10 mouse cellular contexts compared by ENCODE assay signal in the genomic region with DNA sequence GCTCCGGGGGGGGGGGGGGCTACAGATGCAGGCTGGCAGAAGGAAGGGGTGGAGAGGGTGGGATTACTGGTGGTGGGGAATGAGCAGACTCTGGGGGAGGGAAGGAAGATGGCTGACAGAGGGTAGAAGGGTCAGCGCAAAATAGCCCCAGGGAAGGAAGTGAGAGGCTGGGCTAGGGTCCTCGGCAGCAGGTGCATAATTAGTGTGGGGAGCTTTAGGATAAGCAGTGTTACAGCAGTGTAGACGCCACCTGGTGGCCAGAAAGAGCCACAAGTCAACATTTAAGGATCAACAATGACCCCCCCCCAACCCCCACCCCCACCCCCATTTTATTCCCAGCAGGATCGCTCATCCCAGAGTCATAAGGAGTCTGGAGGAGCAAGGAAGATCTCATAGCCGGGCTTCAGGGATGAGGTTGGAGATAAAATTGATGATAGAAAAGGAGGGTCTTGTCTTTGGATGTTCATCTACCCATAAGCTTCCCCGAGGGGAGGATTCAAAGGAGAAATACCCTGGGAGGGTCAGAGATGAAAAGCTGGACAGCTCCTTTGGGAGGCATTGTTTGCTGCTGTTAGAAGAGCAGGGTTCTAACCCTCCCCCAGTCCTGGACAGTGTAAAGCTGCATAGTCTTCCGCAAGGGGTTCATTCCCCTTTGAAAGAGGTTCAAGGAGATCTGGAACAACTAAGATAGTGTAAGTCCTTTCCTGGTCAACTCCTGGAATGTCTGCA. TPM values are rescaled to one million over a fixed set of nuclear protein-coding genes. Genes with fewer than 3 reads are reported as not detected.
DNase-seq lines count a peak whose midpoint lies in the region; ATAC-seq and TF ChIP-seq lines count a peak whose summit lies in the region.
"Had no signal": no experiment of that assay in that cellular context is flagged by ENCODE, and none has a peak within 500 bp of the region (broad histone marks: within the 10 kb centered on the region; RNA-seq: fewer than 3 reads in every experiment).

No protein-coding gene starts in this region.

- TF ChIP-seq CTCF in liver, embryonic 14.5 days (IDR thresholded peaks at IDR 0.05; ENCODE audit: low read depth), result peak; percentile 50

- DNase-seq in adrenal gland, postnatal 25 days, result peak; percentile 44
- DNase-seq in adrenal gland, postnatal 4 days (ENCODE audit: low spot score in 2 of 2), result no peak
- DNase-seq in liver, embryonic 14.5 days (ENCODE audit: low read depth in 3 of 3, low spot score in 3 of 3), result no peak
- DNase-seq in liver, embryonic 11.5 days (ENCODE audit: low spot score), result no peak
- DNase-seq in embryonic facial prominence, embryonic 10.5 days (ENCODE audit: low spot score), result peak; percentile 68
- peak; percentile 65 for DNase-seq in limb, embryonic 10.5 days (ENCODE audit: low spot score)
- DNase-seq in retina, embryonic 14.5 days (ENCODE audit: low spot score), result peak; percentile 82
- no peak for DNase-seq in urinary bladder, postnatal 36 days (ENCODE audit: low spot score in 2 of 2)

- WGBS in liver, embryonic 14.5 days (ENCODE audit: insufficient replicate concordance), result 12% methylated on average over 8 of the region's 8 CpGs
- 15% methylated on average over 8 of the region's 8 CpGs for WGBS in liver, embryonic 11.5 days
- 15% methylated on average over 8 of the region's 8 CpGs for WGBS in embryonic facial prominence, embryonic 10.5 days
- 14% methylated on average over 8 of the region's 8 CpGs for WGBS in limb, embryonic 10.5 days

- no peaks in the 10 kb centered on the region for H3K9me3 ChIP-seq in liver, embryonic 14.5 days (ENCODE audit: control insufficient read depth, low read length)
- no peaks in the 10 kb centered on the region for H3K9me3 ChIP-seq in liver, embryonic 11.5 days (ENCODE audit: control insufficient read depth, low read length)
- no peaks in the 10 kb centered on the region for H3K9me3 ChIP-seq in embryonic facial prominence, embryonic 10.5 days
- H3K9me3 ChIP-seq in limb, embryonic 10.5 days (replicated peaks), result no peaks in the 10 kb centered on the region
- H3K9me3 ChIP-seq: liver, embryonic 15.5 days had no signal

- H3K4me3 ChIP-seq in liver, embryonic 14.5 days (ENCODE audit: insufficient read depth in 1 of 2, low read depth in 2 of 2, low read length in 2 of 2), result no peak overlapping the region
- H3K4me3 ChIP-seq in liver, embryonic 11.5 days (ENCODE audit: low read depth, low read length), result no peak overlapping the region
- no peak overlapping the region for H3K4me3 ChIP-seq in embryonic facial prominence, embryonic 10.5 days
- H3K4me3 ChIP-seq in limb, embryonic 10.5 days, result no peak overlapping the region; the same call in 1 of the 2 replicates
- H3K4me3 ChIP-seq: erythroblast, embryonic 14.5 days; liver, embryonic 15.5 days had no signal

- H3K27me3 ChIP-seq in liver, embryonic 14.5 days (ENCODE audit: control insufficient read depth, insufficient read depth, low read length), result peaks cover 52% of the 10 kb centered on the region
- peaks cover 60% of the 10 kb centered on the region for H3K27me3 ChIP-seq in liver, embryonic 11.5 days (replicated peaks; ENCODE audit: control insufficient read depth, insufficient read depth, low read length)
- peaks cover 64% of the 10 kb centered on the region for H3K27me3 ChIP-seq in embryonic facial prominence, embryonic 10.5 days (replicated peaks; ENCODE audit: low read depth, poor library complexity, severe bottlenecking)
- peaks cover 54% of the 10 kb centered on the region for H3K27me3 ChIP-seq in limb, embryonic 10.5 days (ENCODE audit: low read depth, poor library complexity, severe bottlenecking)

- TF ChIP-seq EP300 in liver, embryonic 14.5 days (IDR thresholded peaks at IDR 0.05; ENCODE audit: low read depth), result no peak

- H3K4me1 ChIP-seq in liver, embryonic 14.5 days (replicated peaks; ENCODE audit: control insufficient read depth in 2 of 2, insufficient read depth in 2 of 2, low read length in 1 of 2), result no peaks in the 10 kb centered on the region
- H3K4me1 ChIP-seq in liver, embryonic 11.5 days (replicated peaks; ENCODE audit: control insufficient read depth, insufficient read depth, low read length), result peaks cover 11% of the 10 kb centered on the region
- peaks cover 47% of the 10 kb centered on the region for H3K4me1 ChIP-seq in embryonic facial prominence, embryonic 10.5 days
- peaks cover 43% of the 10 kb centered on the region for H3K4me1 ChIP-seq in limb, embryonic 10.5 days

- H3K4me2 ChIP-seq in liver, embryonic 14.5 days (ENCODE audit: low read depth), result no peak overlapping the region
- H3K4me2 ChIP-seq in liver, embryonic 11.5 days, result no peak overlapping the region
- H3K4me2 ChIP-seq: liver, embryonic 15.5 days had no signal

- H3K9ac ChIP-seq in liver, embryonic 14.5 days (replicated peaks), result no peak overlapping the region
- no peak overlapping the region for H3K9ac ChIP-seq in liver, embryonic 11.5 days (ENCODE audit: low read depth, low read length)
- H3K9ac ChIP-seq: liver, embryonic 15.5 days had no signal

- no peaks in the 10 kb centered on the region for H3K36me3 ChIP-seq in liver, embryonic 14.5 days (replicated peaks; ENCODE audit: control insufficient read depth, insufficient read depth, low read depth)
- peaks cover 9% of the 10 kb centered on the region; the same call in 1 of the 2 replicates for H3K36me3 ChIP-seq in liver, embryonic 11.5 days (ENCODE audit: control insufficient read depth, insufficient read depth, low read length)
- peaks cover 36% of the 10 kb centered on the region for H3K36me3 ChIP-seq in embryonic facial prominence, embryonic 10.5 days (replicated peaks)
- peaks cover 40% of the 10 kb centered on the region for H3K36me3 ChIP-seq in limb, embryonic 10.5 days

- ATAC-seq in liver, embryonic 14.5 days (ENCODE audit: insufficient read depth), result no peak
- no peak for ATAC-seq in liver, embryonic 11.5 days (replicated peaks; ENCODE audit: low FRiP score)

- H3K27ac ChIP-seq in liver, embryonic 14.5 days, result no peak overlapping the region
- H3K27ac ChIP-seq in liver, embryonic 11.5 days (ENCODE audit: low read depth, low read length), result no peak overlapping the region
- H3K27ac ChIP-seq in embryonic facial prominence, embryonic 10.5 days (replicated peaks), result no peak overlapping the region
- no peak overlapping the region for H3K27ac ChIP-seq in limb, embryonic 10.5 days
- H3K27ac ChIP-seq: liver, embryonic 15.5 days had no signal

RNA-seq across cellular contexts. Expression of a gene that starts 2.4 kb away (rescaled TPM):
- 8.3 and 10.0 TPM in 2 replicates for total RNA-seq in adrenal gland, postnatal 25 days (2021)
- 10 to 100 TPM; 13.6 to 14.0 TPM for total RNA-seq in adrenal gland, postnatal 4 days (2021)
- not detected in 2 replicates for polyA plus RNA-seq in liver, embryonic 14.5 days (2012; rRNA removed)
- 0.13 TPM in 1 of 2 replicates, not detected in the other for polyA plus RNA-seq in liver, embryonic 14.5 days (2014; fragmentation: Nextera tagmentation; extraction: Ambion mirVana)
- polyA plus RNA-seq in liver, embryonic 11.5 days (2014; fragmentation: Nextera tagmentation; extraction: Ambion mirVana), result 0.56 TPM in 1 of 2 replicates, not detected in the other
- 5.2 and 9.7 TPM in 2 replicates for polyA plus RNA-seq in embryonic facial prominence, embryonic 10.5 days (2016; fragmentation: Nextera tagmentation; extraction: Ambion mirVana)
- polyA plus RNA-seq in limb, embryonic 10.5 days (2016; fragmentation: Nextera tagmentation; extraction: Ambion mirVana), result 0.54 and 1.0 TPM in 2 replicates
- polyA plus RNA-seq: erythroblast, embryonic 14.5 days; liver, embryonic 15.5 days had no signal

RNA-seq across cellular contexts. Expression of a gene that starts 14.5 kb away (rescaled TPM):
- 56.3 and 61.1 TPM in 2 replicates for total RNA-seq in adrenal gland, postnatal 25 days (2021)
- 10 to 100 TPM; 66.7 to 69.4 TPM for total RNA-seq in adrenal gland, postnatal 4 days (2021)
- polyA plus RNA-seq in liver, embryonic 14.5 days (2012; rRNA removed), result 81.0 and 88.6 TPM in 2 replicates
- 82.7 and 88.2 TPM in 2 replicates for polyA plus RNA-seq in liver, embryonic 14.5 days (2014; fragmentation: Nextera tagmentation; extraction: Ambion mirVana)
- 261 and 286 TPM in 2 replicates for polyA plus RNA-seq in liver, embryonic 11.5 days (2014; fragmentation: Nextera tagmentation; extraction: Ambion mirVana)
- 110 and 129 TPM in 2 replicates for polyA plus RNA-seq in embryonic facial prominence, embryonic 10.5 days (2016; fragmentation: Nextera tagmentation; extraction: Ambion mirVana)
- 143 and 173 TPM in 2 replicates for polyA plus RNA-seq in limb, embryonic 10.5 days (2016; fragmentation: Nextera tagmentation; extraction: Ambion mirVana)

RNA-seq across cellular contexts. Expression of a gene that starts 22.0 kb away (rescaled TPM):
- total RNA-seq in adrenal gland, postnatal 25 days (2021), result 43.2 and 50.0 TPM in 2 replicates
- total RNA-seq in adrenal gland, postnatal 4 days (2021), result 10 to 100 TPM; 57.2 to 71.7 TPM
- polyA plus RNA-seq in liver, embryonic 14.5 days (2012; rRNA removed), result 2.1 and 3.6 TPM in 2 replicates
- polyA plus RNA-seq in liver, embryonic 14.5 days (2014; fragmentation: Nextera tagmentation; extraction: Ambion mirVana), result 2.0 and 5.8 TPM in 2 replicates
- 34.2 TPM in 2 replicates for polyA plus RNA-seq in liver, embryonic 11.5 days (2014; fragmentation: Nextera tagmentation; extraction: Ambion mirVana)
- 2.2 and 4.5 TPM in 2 replicates for polyA plus RNA-seq in embryonic facial prominence, embryonic 10.5 days (2016; fragmentation: Nextera tagmentation; extraction: Ambion mirVana)
- 1.4 and 3.4 TPM in 2 replicates for polyA plus RNA-seq in limb, embryonic 10.5 days (2016; fragmentation: Nextera tagmentation; extraction: Ambion mirVana)

RNA-seq across cellular contexts. Expression of a gene that starts 35.3 kb away (rescaled TPM):
- total RNA-seq in adrenal gland, postnatal 25 days (2021), result 2.8 and 4.9 TPM in 2 replicates
- 10 to 100 TPM in 1 of 2 experiments, 1 to 10 TPM in 1; 6.4 to 11.5 TPM for total RNA-seq in adrenal gland, postnatal 4 days (2021)
- 0.16 and 0.37 TPM in 2 replicates for polyA plus RNA-seq in liver, embryonic 14.5 days (2012; rRNA removed)
- polyA plus RNA-seq in liver, embryonic 14.5 days (2014; fragmentation: Nextera tagmentation; extraction: Ambion mirVana), result not detected in 2 replicates
- polyA plus RNA-seq in liver, embryonic 11.5 days (2014; fragmentation: Nextera tagmentation; extraction: Ambion mirVana), result 0.32 and 0.39 TPM in 2 replicates
- 0.57 and 0.58 TPM in 2 replicates for polyA plus RNA-seq in embryonic facial prominence, embryonic 10.5 days (2016; fragmentation: Nextera tagmentation; extraction: Ambion mirVana)
- 0.40 and 0.76 TPM in 2 replicates for polyA plus RNA-seq in limb, embryonic 10.5 days (2016; fragmentation: Nextera tagmentation; extraction: Ambion mirVana)

Comparison
In these comparisons a context has a peak if more than half of its experiments do, and no peak if none do; other contexts are left out.
1. DNase-seq: peak in adrenal gland, postnatal 25 days (single experiment), embryonic facial prominence, embryonic 10.5 days (single experiment), limb, embryonic 10.5 days (single experiment) and retina, embryonic 14.5 days (single experiment); none in adrenal gland, postnatal 4 days (0 of 2), liver, embryonic 14.5 days (0 of 3), liver, embryonic 11.5 days (single experiment) and urinary bladder, postnatal 36 days (0 of 2).